Mouse (Mus musculus) forebrain, embryonic 12.5 days (tissue): ENCODE results near the gene Tcte1. TPM values are rescaled to one million over a fixed set of nuclear protein-coding genes. Genes with fewer than 3 reads are reported as not detected.

Experiments
- ATAC-seq: fragments of 200-750 bp; cut with Nextera tagmentation; 2 replicates; pipeline ENCODE4 v1.8.0; 2017; ENCODE audit warnings: moderate TSS enrichment; ENCODE audit not compliant: low FRiP score
- H3K27ac ChIP-seq: fragments of 300-500 bp; sonication (generic); 2 replicates; pipeline ENCODE4 v1.5.1; 2016; ENCODE audit warnings: mild to moderate bottlenecking
- H3K27me3 ChIP-seq: fragments of 300-500 bp; sonication (generic); 2 replicates; pipeline ENCODE4 v1.6.1; 2016; ENCODE audit warnings: mild to moderate bottlenecking
- H3K36me3 ChIP-seq: fragments of 300-500 bp; sonication (generic); replicated peaks from 2 replicates; pipeline ENCODE4 v1.6.1; 2016; ENCODE audit warnings: mild to moderate bottlenecking
- H3K4me1 ChIP-seq: fragments of 300-500 bp; sonication (generic); 2 replicates; pipeline ENCODE4 v1.6.1; 2016
- H3K4me2 ChIP-seq: fragments of 300-500 bp; sonication (generic); 2 replicates; pipeline ENCODE4 v1.6.1; 2016; ENCODE audit warnings: mild to moderate bottlenecking, moderate library complexity
- H3K4me3 ChIP-seq: fragments of 300-500 bp; sonication (generic); replicated peaks from 2 replicates; pipeline ENCODE4 v1.5.1; 2016; ENCODE audit warnings: mild to moderate bottlenecking
- H3K9ac ChIP-seq: fragments of 300-500 bp; sonication (generic); 2 replicates; pipeline ENCODE4 v1.6.1; 2016; ENCODE audit warnings: mild to moderate bottlenecking
- H3K9me3 ChIP-seq: fragments of 300-500 bp; sonication (generic); 2 replicates; pipeline ENCODE4 v1.6.1; 2016
- WGBS: fragments of 180-500 bp; shearing (Covaris S2); methylation state at CpG from one replicate; pipeline ENCODE4 v1.1.7; 2016; 5-methylcytosine and 5-hydroxymethylcytosine counted together
- polyA plus RNA-seq: library from polyadenylated mRNA; unstranded; fragments of >200 nt; fragmentation: Nextera tagmentation; extraction: Ambion mirVana; gene quantifications from 2 replicates; pipeline ENCODE4 v1.2.1, GENCODE M21; 2016

Tcte1 gene
- polyA plus RNA-seq, 1 experiment from 2014 or later, result 2.4 TPM

DNA sequence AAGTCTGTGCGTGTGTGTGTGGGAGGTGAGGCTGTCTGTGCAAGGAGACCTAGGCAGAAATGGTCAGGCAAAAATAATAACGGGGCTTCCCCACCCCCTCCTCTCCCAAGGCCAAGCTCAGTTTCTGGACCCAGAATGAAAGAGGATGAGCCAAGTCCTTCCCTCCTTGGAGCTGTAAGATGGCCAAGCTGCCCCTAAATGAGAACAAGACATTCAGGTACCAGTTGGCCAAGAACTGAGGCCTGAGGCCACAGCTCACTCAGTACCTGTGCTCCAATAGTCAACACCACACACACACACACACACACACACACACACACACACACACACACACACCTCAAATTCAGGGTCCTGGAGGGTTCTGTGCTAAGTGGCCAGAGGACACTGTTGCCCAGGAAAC is 19.5 kb downstream of the Tcte1 start:
- Histone ChIP-seq H3K9ac (no peak overlapping the region), H3K4me1 (peaks cover 31% of the 10 kb centered on the region), H3K4me2 (no peak overlapping the region), H3K9me3 (no peaks in the 10 kb centered on the region), H3K27ac (no peak overlapping the region), H3K36me3 (peaks cover 25% of the 10 kb centered on the region), H3K4me3 (no peak overlapping the region), H3K27me3 (peaks cover 85% of the 10 kb centered on the region)
- no peak for ATAC-seq
- 78% methylated on average over 2 of the region's 2 CpGs for WGBS

DNA sequence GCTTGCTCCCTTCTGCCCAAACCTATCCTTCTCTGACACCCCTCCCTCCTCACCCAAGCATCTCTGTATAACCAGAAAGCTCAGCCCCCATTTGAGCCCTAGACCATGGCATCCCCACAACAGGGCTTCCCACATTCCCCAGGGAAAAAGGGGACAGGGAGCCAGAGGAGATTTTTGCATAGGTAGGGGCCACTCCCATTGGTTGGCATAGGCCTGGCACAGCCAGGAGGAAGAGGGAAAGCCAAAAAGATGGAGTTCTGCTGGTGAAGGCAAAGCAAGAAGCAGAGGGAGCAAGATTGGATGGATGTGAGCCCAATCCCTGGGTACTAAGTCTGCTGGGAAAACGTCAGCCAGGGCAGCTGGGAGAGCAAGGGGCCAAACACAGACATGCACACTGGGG is 19.9 kb downstream of the Tcte1 start:
- ATAC-seq, result no peak
- 20% methylated on average over 1 of the region's 1 CpGs for WGBS
- Histone ChIP-seq H3K4me2 (no peak overlapping the region), H3K27ac (no peak overlapping the region), H3K27me3 (peaks cover 86% of the 10 kb centered on the region), H3K9me3 (no peaks in the 10 kb centered on the region), H3K4me1 (peaks cover 35% of the 10 kb centered on the region), H3K36me3 (peaks cover 25% of the 10 kb centered on the region), H3K4me3 (no peak overlapping the region), H3K9ac (no peak overlapping the region)

DNA sequence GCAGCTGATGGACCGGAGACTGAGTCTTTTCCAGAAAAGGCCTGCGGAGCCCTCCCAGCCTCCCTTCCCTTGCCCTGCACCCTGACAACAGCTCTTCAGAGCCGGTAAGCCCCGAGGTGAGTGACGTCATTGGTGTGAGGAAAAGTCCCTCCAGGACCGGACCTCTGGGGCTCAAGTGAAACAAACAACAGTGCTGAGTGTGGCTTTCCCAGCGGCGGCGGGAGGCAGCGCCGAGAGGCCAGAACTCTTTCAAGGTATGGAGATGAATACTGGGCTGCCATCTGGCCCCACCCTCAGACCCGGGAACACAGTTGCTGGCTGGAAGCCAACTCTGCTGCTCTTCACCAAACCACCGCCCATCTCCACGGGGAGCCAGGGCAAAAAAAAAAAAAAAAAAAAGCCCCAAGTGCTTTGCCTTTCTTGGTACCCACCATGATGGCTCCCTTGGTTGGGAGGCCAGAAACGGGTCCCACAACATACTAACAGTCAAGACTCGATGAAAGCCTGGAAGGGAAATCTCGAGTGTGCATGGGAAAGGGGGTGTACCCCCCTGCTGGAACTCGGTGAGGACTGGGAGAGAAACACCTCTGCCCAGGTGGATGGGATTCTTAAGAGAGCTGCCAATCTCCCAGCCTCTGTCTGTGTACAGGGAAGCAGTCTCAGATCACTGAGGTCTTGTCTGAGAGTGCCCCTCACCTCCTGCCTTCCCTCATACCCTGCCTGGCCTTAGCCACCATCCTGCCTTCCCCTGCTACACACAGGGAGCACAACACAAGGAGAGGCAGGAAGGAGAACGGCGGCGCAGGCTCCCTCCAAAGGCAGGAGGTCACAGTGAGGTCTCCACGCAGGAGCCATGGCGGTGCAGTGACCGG is 21.0 kb downstream of the Tcte1 start:
- Histone ChIP-seq H3K9ac (peak overlapping the region; percentile 29; the same call in 1 of the 2 replicates), H3K27ac (no peak overlapping the region)
- ATAC-seq, result peak; percentile 18; the same call in 1 of the 2 replicates

DNA sequence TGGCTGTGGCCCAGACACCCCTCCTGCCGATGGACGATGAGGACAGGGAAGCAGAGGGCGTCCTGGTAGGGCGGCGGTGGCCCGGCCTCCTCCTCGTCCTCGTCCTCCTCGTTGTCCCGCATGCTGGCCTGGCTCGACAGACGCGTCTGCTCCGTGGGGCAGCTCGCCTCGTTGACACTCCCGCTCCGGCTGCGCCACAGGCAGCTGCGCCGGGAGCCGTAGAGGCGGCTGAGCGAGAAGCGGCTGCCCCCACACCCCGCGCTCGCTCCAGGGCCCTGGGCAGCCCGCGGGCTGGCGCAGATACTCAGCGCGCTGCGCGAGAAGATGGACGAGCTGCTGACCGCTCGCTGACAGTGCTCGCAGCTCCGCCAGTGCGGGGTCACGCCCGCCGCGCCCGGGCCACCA is 21.6 kb downstream of the Tcte1 start:
- Histone ChIP-seq H3K27ac (no peak overlapping the region), H3K27me3 (peaks cover 82% of the 10 kb centered on the region), H3K4me1 (peaks cover 46% of the 10 kb centered on the region), H3K9me3 (no peaks in the 10 kb centered on the region), H3K36me3 (peaks cover 25% of the 10 kb centered on the region), H3K4me2 (peak overlapping the region; percentile 39), H3K4me3 (peak overlapping the region; percentile 23), H3K9ac (peak overlapping the region; percentile 29; the same call in 1 of the 2 replicates)
- no peak for ATAC-seq
- WGBS, result 2% methylated on average over 45 of the region's 46 CpGs

More for the DNA sequence above, 21.0 kb downstream of the Tcte1 start:
- H3K36me3 ChIP-seq, result peaks cover 25% of the 10 kb centered on the region
- peak overlapping the region; percentile 23 for H3K4me3 ChIP-seq
- peaks cover 44% of the 10 kb centered on the region for H3K4me1 ChIP-seq
- peak overlapping the region; percentile 39 for H3K4me2 ChIP-seq
- 6% methylated on average over 24 of the region's 24 CpGs for WGBS
- no peaks in the 10 kb centered on the region for H3K9me3 ChIP-seq
- peaks cover 87% of the 10 kb centered on the region for H3K27me3 ChIP-seq

DNA sequence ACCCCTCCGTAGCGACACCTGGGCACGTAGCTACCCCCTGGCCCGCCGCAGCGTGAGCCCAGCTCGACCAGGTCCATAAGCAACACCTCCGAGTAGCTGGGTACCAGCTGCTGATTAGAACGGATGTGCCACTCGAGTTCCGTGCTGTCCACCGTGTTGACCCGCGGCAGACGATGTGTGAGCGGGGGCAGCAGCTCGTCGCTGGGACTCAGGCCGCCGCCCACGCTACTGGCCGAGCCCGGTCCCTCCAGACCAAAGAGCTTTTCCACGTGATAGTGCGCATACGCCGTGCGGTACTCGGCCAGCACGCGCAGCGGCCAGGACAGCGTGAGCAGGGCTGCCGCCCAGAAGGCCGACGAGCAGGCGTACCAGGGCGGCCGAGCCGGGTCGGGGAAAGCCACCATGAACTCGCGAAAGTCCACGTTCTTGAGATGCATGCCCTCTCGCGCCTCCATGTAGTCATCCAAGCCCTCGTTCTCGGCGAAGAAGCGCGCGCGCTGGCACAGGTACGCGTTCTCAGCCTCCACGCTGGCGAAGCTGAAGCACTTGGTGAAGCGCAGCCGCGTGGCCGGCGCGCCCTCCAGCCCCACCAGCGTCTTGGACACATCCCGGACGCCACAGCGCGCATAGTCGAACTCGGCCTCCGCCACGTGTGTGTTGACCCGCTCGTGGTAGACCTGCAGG is 22.2 kb downstream of the Tcte1 start:
- Histone ChIP-seq H3K4me1 (peaks cover 52% of the 10 kb centered on the region), H3K27ac (no peak overlapping the region), H3K9me3 (no peaks in the 10 kb centered on the region), H3K27me3 (peaks cover 78% of the 10 kb centered on the region), H3K4me3 (peak overlapping the region; percentile 23), H3K4me2 (peak overlapping the region; percentile 39), H3K9ac (peak overlapping the region; percentile 29; the same call in 1 of the 2 replicates), H3K36me3 (peaks cover 25% of the 10 kb centered on the region)
- 6% methylated on average over 74 of the region's 74 CpGs for WGBS
- ATAC-seq, result no peak

DNA sequence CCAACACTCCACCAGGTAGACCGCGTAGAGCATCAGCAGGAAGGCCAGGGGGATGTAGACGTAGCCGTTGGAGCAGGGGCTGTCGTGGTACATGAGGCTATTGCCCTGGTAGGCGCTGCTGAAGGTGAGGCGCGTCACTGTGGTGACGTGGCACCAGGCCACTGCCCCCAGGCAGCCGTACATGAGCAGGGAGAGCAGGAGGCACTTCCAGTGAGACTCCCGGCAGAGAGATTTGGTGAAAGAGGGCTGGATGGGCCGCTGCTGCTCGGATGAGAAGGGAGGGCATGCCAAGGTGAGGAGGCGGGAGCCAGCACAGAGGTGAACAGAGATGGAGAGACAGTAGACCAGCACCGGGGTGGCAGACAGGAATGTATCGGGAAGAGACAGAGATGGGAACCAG is 23.7 kb downstream of the Tcte1 start:
- Histone ChIP-seq H3K9ac (no peak overlapping the region), H3K9me3 (no peaks in the 10 kb centered on the region)
- WGBS, result 73% methylated on average over 16 of the region's 16 CpGs

DNA sequence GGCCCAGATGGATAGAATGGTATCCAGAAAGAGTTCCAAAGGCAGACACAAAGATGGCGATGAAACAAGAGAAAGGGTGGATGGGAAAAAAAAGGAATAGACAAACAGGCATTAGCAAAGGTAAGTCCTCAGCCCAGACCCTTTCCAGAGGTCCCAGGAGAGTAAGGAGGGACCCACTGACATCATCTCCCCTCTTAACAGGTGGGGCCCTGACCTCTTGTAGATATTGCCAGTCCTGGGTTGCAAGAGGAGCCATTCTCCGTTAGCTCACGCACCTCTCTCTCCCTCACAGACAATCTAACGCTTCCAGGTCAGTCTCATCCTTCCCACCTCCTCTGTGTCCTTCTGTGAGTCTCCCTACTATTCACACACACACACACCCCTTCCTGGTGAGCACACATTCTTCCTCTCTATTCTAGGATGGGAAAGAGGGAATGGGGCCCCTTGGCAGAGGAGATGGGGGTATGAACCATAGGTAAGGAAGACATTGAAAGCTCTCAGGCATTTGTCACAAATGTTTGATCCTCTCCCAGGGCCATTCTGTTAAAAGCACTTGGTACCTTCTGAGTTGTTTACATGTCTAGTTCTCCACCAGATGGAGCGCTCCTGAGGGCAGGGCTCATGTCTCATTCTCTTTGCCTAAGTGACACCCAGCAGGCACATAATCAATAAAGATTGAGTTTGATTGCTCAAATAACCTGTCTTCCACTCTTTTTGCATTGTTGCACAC is 24.4 kb downstream of the Tcte1 start:
- H3K4me2 ChIP-seq, result peak overlapping the region; percentile 72
- ATAC-seq, result no peak
- 72% methylated on average over 5 of the region's 5 CpGs for WGBS
- peaks cover 25% of the 10 kb centered on the region for H3K36me3 ChIP-seq
- no peak overlapping the region for H3K27ac ChIP-seq
- peaks cover 68% of the 10 kb centered on the region for H3K4me1 ChIP-seq
- H3K9me3 ChIP-seq, result no peaks in the 10 kb centered on the region
- H3K9ac ChIP-seq, result 0 out of 2 replicates have a peak overlapping the region, but pooled peaks have one; percentile 94
- peak overlapping the region; percentile 84; the same call in 1 of the 2 replicates for H3K4me3 ChIP-seq
- peaks cover 69% of the 10 kb centered on the region for H3K27me3 ChIP-seq

More for the DNA sequence above, 23.7 kb downstream of the Tcte1 start:
- Histone ChIP-seq H3K4me3 (no peak overlapping the region), H3K4me2 (no peak overlapping the region), H3K4me1 (peaks cover 65% of the 10 kb centered on the region), H3K27ac (no peak overlapping the region), H3K36me3 (peaks cover 25% of the 10 kb centered on the region), H3K27me3 (peaks cover 75% of the 10 kb centered on the region)
- no peak for ATAC-seq

DNA sequence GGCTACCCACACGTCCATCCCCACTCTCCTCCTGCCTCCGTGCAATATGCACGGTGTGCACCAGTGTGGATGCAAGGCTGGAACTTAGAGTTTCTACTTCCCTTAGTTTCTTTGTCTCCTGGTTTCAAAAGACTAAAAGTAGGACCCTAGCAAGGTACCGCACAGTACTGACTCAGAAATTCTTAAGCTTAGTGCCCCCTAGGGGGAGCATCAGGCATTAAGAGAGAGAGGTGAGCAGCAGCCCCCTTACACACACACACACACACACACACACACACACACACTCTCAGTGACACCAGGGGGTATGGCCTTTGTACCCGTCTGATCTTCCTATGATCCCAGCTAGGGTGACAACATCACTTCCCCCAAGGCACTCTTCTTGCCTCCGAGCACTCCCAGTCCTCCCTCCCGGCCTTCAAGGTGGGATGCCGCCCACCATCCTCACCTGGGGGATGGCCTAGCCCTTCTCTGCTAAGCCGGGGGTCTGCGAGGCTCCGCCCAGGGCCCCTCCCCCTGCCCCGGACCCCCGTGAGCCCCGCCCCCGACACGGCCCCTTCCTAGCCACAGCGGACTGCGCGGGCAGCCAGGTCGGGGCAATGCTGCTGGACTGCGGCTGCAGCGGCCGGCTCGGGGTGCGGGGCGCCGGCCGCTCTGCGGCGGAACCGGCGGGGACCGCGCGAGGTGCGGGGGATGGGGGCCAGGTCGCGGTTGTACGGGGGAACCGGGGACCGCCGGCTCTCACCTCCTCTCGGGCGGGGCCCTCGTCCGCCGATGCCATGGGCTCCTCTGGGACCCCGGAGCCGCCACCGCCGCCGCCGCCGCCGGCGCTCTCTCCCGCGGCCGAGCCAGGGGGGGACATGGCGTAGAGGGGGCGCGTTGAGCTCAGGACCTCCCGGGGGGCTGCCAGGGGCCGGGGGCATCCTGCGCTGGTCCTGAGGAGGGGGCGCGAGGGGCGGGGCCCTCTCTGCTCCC is 25.6 kb downstream of the Tcte1 start:
- H3K27me3 ChIP-seq, result peaks cover 67% of the 10 kb centered on the region
- WGBS, result 7% methylated on average over 24 of the region's 68 CpGs
- H3K36me3 ChIP-seq, result peaks cover 25% of the 10 kb centered on the region

DNA sequence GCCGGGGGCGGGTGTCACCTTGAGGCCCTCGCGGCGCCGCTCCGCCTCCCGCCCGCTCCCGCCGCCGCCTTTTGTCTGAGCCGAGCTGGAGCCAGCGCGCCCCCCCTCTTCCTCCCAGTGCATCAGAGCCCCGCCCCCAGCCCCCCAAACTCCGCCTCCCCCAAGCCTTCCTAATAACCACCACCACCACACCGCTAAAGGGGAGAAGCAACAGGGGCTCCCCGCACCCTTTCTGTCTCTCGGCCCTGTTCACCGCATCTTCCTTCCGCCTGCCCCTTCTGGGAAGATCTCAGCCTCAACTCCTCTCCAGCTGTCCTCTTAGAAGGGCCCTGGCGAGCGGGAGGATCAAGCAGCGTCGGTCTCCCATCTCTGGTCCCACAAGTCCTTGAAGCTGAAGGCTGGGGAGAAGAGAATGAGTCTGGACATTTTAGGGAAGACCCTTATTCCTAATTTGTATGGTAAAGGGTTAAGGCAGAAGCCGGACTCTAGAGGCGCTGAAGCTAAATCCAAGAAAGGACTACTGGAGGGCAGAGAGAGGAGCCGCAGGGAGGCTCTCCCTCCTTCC is 26.5 kb downstream of the Tcte1 start, which contains the start of gene Tmem151b:
Gene Tmem151b (minus strand): TSS at position 61 of the 565 bp plus-strand sequence.
- WGBS, result 0% methylated on average over 11 of the region's 29 CpGs
- peak within 1 kb of the TSS; percentile 90 for H3K27ac ChIP-seq
- H3K36me3 ChIP-seq, result peaks cover 21% of the 10 kb centered on the region
- peak within 1 kb of the TSS; percentile 84 for H3K4me3 ChIP-seq
- H3K9ac ChIP-seq, result peak within 1 kb of the TSS; percentile 94
- H3K9me3 ChIP-seq, result no peaks in the 10 kb centered on the region
- peaks cover 68% of the 10 kb centered on the region for H3K27me3 ChIP-seq
- peak within 1 kb of the TSS; percentile 72 for H3K4me2 ChIP-seq
- ATAC-seq, result peak; percentile 54
- peaks cover 53% of the 10 kb centered on the region for H3K4me1 ChIP-seq

More for the DNA sequence above, 25.6 kb downstream of the Tcte1 start:
- ATAC-seq, result peak; percentile 65
- Histone ChIP-seq H3K4me1 (peaks cover 61% of the 10 kb centered on the region), H3K27ac (peak overlapping the region; percentile 90), H3K9me3 (no peaks in the 10 kb centered on the region), H3K9ac (peak overlapping the region; percentile 94), H3K4me2 (peak overlapping the region; percentile 72), H3K4me3 (peak overlapping the region; percentile 84)

DNA sequence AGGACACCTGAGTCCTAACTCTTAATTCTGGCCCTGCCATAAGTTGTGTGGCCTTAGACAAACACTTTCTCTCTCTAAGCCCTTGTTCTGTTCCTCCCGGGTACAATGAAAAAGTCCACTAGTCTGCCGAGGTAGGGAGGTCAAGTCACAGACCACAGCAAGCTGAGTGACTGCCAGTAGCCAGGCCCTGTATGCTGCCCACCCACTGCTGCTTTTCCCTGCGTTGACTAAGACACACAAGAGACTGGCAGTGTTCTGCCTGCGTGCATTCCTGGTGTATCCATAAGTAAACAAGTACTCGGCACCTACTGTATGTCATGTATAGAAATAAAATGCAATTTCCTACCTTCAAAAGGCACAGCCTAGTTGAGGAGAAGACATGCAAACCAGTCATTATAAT is 27.0 kb downstream of the Tcte1 start:
- peaks cover 15% of the 10 kb centered on the region; the same call in 1 of the 2 replicates for H3K36me3 ChIP-seq
- peak overlapping the region; percentile 72 for H3K4me2 ChIP-seq
- peak overlapping the region; percentile 84; the same call in 1 of the 2 replicates for H3K4me3 ChIP-seq
- WGBS, result 31% methylated on average over 5 of the region's 5 CpGs
- ATAC-seq, result no peak
- H3K27ac ChIP-seq, result peak overlapping the region; percentile 90; the same call in 1 of the 2 replicates
- peak overlapping the region; percentile 94 for H3K9ac ChIP-seq
- no peaks in the 10 kb centered on the region for H3K9me3 ChIP-seq
- H3K4me1 ChIP-seq, result peaks cover 52% of the 10 kb centered on the region
- peaks cover 62% of the 10 kb centered on the region for H3K27me3 ChIP-seq
